Mouse (Mus musculus) lung, adult 2 months (tissue): ENCODE measurements around the gene Ugt1a10. TPM values are rescaled to one million over a fixed set of nuclear protein-coding genes. Genes with fewer than 3 reads are reported as not detected.
"Not testable (repeated sequence)": the region's sequence is repeated elsewhere in the genome, so short reads cannot be mapped to it uniquely, and the experiment has no call there.

ENCODE experiments used
- DNase-seq: peaks from one replicate; pipeline ENCODE4 v3.0.0; 2022
- H3K4me1 ChIP-seq: fragments of 200-500 bp; 2 replicates; pipeline ENCODE4 v1.6.1; 2011; ENCODE audit warnings: low read length; ENCODE audit not compliant: control insufficient read depth, insufficient read depth
- H3K4me3 ChIP-seq: fragments of 200-500 bp; replicated peaks from 2 replicates; pipeline ENCODE3; 2011; ENCODE audit warnings: low read depth, mild to moderate bottlenecking, control low read depth, low read length; ENCODE audit errors: extremely low read depth
- CTCF ChIP-seq: fragments of 200-500 bp; IDR thresholded peaks from 2 replicates; pipeline ENCODE4 v1.5.1; 2011; ENCODE audit warnings: mild to moderate bottlenecking, low read length, control low read depth; ENCODE audit not compliant: insufficient read depth
- POLR2A ChIP-seq: fragments of 200-500 bp; IDR thresholded peaks from 2 replicates; pipeline ENCODE4 v1.6.1; 2011; ENCODE audit warnings: low read depth, mild to moderate bottlenecking, control low read depth, low read length, borderline replicate concordance; ENCODE audit errors: extremely low read depth
- WGBS: fragments of 180-500 bp; shearing (Covaris S2); methylation state at CpG from one replicate; pipeline ENCODE4 v1.1.7; 2018; 5-methylcytosine and 5-hydroxymethylcytosine counted together
- polyA plus RNA-seq: library from polyadenylated mRNA; depleted of rRNA; stranded (reverse); fragments of >200 nt; gene quantifications from 2 replicates; pipeline ENCODE4 v1.2.3, GENCODE M21; 2012; rRNA removed

The Ugt1a10 gene
- polyA plus RNA-seq, result not detected in 2 replicates

DNA sequence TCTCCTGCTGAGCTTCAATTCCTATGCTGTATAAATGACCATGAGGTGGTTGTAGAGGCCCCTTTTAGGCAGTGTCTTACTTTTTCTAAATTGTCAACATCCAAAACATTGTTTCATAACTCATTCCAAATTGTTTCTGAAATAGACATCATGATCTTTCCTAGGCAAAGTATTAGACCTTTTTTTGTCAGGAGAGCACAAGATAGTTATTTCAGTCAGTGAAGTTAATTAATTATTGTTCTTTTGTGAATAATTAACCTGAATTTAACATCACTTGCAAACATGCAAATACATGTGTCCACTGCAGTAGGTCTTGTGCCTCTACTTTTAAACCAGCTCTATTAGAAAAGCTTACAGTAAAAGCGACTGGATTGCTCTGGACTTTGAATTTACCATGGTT, at the start of gene Ugt1a10:
Ugt1a10 (plus strand) TSS at position 301 of the 400 bp plus-strand sequence.
- WGBS, result 85% methylated on average over 1 of the region's 1 CpGs
- Histone ChIP-seq H3K4me1 (no peaks in the 10 kb centered on the region), H3K4me3 (no peak within 1 kb of the TSS)
- TF ChIP-seq POLR2A (no peak), CTCF (no peak)
- DNase-seq, result no peak

DNA sequence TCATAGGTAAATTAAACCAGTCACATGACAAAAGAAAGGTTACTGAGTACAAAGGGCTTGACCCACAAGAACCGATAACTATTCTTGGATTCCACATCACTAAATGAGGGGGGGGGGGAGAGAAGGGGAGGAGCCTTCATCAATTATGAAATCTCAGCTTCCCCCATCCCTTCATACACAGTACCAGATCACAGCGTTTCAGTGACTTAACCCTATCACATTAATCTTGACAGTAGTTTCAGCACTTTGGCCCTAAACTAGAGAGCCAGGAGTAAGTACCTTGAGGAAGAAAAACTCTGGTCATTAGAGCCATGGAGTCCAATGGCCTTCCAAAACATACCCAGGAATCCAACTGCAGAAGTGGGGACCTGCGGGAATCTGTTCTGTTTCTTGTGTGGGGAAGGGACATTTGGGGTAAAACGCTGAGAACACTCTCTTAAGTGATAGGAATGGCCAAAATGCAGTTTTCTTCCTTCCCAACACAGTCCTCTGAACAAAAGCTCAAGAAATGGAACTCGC, 47.4 kb upstream of the Ugt1a10 start:
- TF ChIP-seq CTCF (no peak), POLR2A (no peak)
- H3K4me3 ChIP-seq, result peak overlapping the region; percentile 89
- WGBS, result 4% methylated on average over 5 of the region's 5 CpGs
- DNase-seq, result no peak
- H3K4me1 ChIP-seq, result no peaks in the 10 kb centered on the region; the same call in 1 of the 2 replicates

GRCm38 (mm10) chr1:88008211-88008697, 46.9 kb upstream of the Ugt1a10 start, which contains the start of gene Usp40:
Usp40 (minus strand) TSS chr1:88008551.
- WGBS, result under 1% methylated on average over 45 of the region's 45 CpGs
- TF ChIP-seq CTCF (no peak), POLR2A (peak; percentile 59; the same call in 1 of the 2 replicates)
- DNase-seq, result peak; percentile 79

DNA sequence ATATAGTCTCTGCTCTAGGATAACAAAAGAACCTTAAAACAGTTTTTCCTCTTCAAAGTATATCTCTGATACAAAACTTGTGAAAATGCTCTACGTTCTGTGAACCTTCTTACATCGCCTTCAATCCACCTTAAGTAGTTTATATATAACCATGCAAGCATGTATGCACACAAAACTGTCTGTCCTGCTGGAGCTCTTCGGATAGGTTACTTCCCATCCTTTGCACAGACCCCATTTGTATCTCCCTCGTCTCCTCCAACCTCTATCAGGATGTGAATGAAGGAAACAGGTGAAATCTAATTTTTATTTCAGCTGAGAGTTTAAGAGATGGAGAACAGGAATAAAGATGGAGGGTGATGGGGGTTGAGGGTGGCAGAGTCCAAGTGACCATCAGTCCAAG, 46.5 kb upstream of the Ugt1a10 start:
- Histone ChIP-seq H3K4me3 (peak overlapping the region; percentile 9), H3K4me1 (no peaks in the 10 kb centered on the region; the same call in 1 of the 2 replicates)
- no peak for DNase-seq
- 43% methylated on average over 4 of the region's 4 CpGs for WGBS
- no peak for TF ChIP-seq CTCF

More at GRCm38 (mm10) chr1:88008211-88008697, 46.9 kb upstream of the Ugt1a10 start, which contains the start of gene Usp40:
- Histone ChIP-seq H3K4me1 (no peaks in the 10 kb centered on the region; the same call in 1 of the 2 replicates), H3K4me3 (peak within 1 kb of the TSS; percentile 89)

DNA sequence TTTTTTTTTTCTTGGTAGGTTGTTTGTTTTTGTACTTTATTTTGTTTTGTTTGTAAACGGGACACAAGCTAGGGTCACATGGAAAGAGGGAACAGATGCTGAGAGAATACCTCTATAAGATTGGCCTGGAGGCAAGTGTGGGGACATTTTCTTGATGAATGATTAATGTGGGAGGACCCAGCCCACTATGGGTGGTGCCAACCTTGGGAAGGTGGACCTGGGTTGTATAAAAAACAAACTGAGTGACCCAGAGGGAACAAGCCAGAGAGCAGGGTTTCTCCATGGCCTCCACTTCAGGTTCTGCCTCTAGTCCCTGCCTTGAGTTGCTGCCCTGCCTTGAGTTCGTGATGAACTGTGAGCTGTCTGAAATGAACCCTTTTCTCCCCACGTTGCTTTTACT, 45.7 kb upstream of the Ugt1a10 start:
- TF ChIP-seq CTCF (no peak), POLR2A (no peak)
- Histone ChIP-seq H3K4me1 (no peaks in the 10 kb centered on the region; the same call in 1 of the 2 replicates), H3K4me3 (no peak overlapping the region)
- DNase-seq, result no peak
- WGBS, result 70% methylated on average over 3 of the region's 3 CpGs

DNA sequence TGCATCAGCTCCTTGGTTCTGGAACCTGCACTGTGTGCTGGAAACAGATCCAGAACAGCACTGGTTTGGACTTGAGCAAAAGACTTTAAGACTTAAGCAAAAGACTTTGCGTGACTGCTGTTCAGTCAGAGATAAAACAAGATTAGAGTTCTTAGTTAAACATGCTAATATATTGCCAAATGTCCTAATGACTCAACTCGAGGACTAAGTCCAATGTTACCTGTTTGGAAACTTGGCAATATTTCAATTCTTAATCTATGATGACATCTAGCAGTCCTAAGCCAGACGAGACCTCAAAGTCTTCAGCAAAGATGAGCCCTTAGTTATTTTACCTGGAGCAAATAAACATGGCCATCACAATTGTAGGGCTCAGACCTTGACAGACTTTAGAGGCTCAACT, 41.5 kb upstream of the Ugt1a10 start:
- TF ChIP-seq POLR2A, result no peak
- no peak for TF ChIP-seq CTCF
- Histone ChIP-seq H3K4me3 (no peak overlapping the region), H3K4me1 (no peaks in the 10 kb centered on the region)
- 51% methylated on average over 3 of the region's 3 CpGs for WGBS
- DNase-seq, result no peak

GRCm38 (mm10) chr1:88014194-88014593, 41.0 kb upstream of the Ugt1a10 start:
- Histone ChIP-seq H3K4me1 (no peaks in the 10 kb centered on the region), H3K4me3 (no peak overlapping the region)
- no peak for DNase-seq
- TF ChIP-seq CTCF (no peak), POLR2A (no peak)
- WGBS, result 80% methylated on average over 4 of the region's 4 CpGs

GRCm38 (mm10) chr1:88014671-88015070, 40.5 kb upstream of the Ugt1a10 start:
- 95% methylated on average over 4 of the region's 4 CpGs for WGBS
- no peak overlapping the region for H3K4me3 ChIP-seq
- H3K4me1 ChIP-seq, result no peaks in the 10 kb centered on the region
- no peak for TF ChIP-seq POLR2A
- no peak for TF ChIP-seq CTCF
- no peak for DNase-seq

DNA sequence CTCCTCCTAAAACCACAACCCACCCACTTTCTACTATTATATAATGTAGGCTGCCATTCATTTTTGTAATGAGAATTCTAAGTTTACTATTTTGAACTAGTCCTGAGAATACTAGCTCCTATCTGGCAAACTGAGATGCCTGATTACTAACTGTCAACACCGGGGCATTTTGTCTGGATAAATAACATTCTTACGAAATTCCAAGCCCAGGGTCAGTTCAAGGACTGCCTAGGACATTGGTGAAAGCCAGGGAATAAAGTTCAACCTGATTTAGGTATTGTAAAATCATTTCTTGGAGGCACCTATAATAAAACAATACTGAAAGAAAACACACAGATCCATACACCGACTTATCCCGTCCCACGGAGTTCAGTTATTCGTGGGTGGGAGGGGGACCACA, 39.8 kb upstream of the Ugt1a10 start:
- no peaks in the 10 kb centered on the region for H3K4me1 ChIP-seq
- TF ChIP-seq CTCF, result no peak
- TF ChIP-seq POLR2A, result no peak
- H3K4me3 ChIP-seq, result no peak overlapping the region
- DNase-seq, result no peak
- 87% methylated on average over 6 of the region's 6 CpGs for WGBS

GRCm38 (mm10) chr1:88025244-88025643, 29.9 kb upstream of the Ugt1a10 start:
- H3K4me3 ChIP-seq, H3K4me1 ChIP-seq, DNase-seq: not testable (repeated sequence)
- 51% methylated on average over 3 of the region's 3 CpGs for WGBS

GRCm38 (mm10) chr1:88043044-88043443, 12.1 kb upstream of the Ugt1a10 start:
- H3K4me1 ChIP-seq, H3K4me3 ChIP-seq, DNase-seq: not testable (repeated sequence)
- 76% methylated on average over 2 of the region's 2 CpGs for WGBS

DNA sequence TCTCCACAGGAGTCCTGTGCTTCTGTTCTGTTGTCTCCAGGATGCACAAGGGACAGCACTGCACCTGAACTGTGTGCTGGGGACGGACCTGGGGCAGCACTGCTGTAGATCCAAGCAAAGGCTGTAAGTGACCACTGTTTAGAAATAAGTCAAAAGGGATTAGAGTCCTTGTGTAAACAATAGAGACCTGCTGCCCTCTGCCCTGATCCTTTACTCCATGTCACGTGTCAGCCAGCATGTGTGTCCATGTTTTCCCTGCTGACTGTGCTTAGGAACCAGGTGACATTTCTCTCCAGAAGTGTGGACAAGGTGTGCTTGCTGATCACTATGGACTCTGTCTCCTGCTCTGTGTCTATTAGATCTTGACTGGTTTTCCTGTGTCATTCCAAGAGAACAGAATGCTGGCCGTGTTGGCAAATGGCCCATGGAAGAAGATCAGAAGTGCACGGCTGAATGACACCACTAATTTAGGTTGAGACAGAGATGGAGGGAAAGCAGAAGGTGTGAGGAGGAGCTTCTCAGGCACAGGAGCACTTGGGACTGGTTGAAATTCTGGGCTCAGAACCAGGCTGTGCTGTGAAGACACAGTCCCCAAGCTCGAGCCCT, 10.3 kb upstream of the Ugt1a10 start:
- DNase-seq, H3K4me3 ChIP-seq, H3K4me1 ChIP-seq: not testable (repeated sequence)
- WGBS, result 54% methylated on average over 4 of the region's 5 CpGs

DNA sequence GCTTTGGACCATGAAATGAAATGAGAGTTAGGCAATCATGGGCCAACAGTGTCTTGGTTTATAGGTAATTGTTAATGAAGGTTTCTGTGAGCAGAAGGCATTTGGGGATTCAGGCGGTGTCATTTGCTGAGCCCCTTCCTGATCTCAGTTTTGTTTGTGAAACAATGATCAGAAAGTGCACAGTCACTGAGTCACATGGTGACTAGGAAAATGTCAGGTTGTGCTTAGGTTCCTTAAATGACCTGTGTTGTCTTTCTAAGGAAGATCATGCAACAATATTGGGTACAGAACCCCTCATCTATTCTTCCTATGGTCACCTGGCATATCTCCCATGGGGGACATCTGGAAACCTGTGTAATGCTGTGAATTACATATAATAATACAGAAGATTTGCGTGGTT, 7.8 kb upstream of the Ugt1a10 start:
- H3K4me1 ChIP-seq, DNase-seq, H3K4me3 ChIP-seq: not testable (repeated sequence)
- 92% methylated on average over 2 of the region's 2 CpGs for WGBS

DNA sequence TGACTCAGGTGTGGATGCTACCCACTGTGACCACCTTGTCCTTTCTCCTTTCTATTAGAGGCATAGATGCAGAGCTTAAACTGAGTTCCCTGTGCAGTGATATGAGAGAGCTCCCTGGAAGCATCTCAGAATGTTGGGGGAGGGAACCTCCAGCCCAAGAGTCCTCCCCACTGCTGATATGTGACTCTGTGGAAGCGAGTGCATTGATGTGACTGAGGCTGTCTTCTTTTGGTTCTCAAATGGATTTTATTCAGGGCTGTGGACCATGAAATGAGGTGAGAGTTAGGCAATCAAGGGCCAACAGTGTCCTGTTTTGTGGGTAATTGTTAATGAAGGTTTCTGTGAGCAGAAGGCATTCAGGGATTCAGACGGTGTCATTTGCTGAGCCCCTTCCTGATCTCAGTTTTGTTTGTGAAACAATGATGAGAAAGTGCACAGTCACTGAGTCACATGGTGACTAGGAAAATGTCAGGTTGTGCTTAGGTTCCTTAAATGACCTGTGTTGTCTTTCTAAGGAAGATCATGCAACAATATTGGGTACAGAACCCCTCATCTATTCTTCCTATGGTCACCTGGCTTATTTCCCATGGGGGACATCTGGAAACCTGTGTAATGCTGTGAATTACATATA, 11.4 kb downstream of the Ugt1a10 start:
- not testable (repeated sequence) for H3K4me1 ChIP-seq, DNase-seq
- WGBS, result 63% methylated on average over 1 of the region's 2 CpGs

More for the DNA sequence above, 11.4 kb downstream of the Ugt1a10 start:
- not testable (repeated sequence) for H3K4me3 ChIP-seq
